Mouse (Mus musculus): ENCODE data around the gene Fcgr3. TPM values are rescaled to one million over a fixed set of nuclear protein-coding genes. Genes with fewer than 3 reads are reported as not detected.

Gene Fcgr3
- polyA plus RNA-seq, 1 experiment from 2014 or later, result 5.6 TPM

DNA sequence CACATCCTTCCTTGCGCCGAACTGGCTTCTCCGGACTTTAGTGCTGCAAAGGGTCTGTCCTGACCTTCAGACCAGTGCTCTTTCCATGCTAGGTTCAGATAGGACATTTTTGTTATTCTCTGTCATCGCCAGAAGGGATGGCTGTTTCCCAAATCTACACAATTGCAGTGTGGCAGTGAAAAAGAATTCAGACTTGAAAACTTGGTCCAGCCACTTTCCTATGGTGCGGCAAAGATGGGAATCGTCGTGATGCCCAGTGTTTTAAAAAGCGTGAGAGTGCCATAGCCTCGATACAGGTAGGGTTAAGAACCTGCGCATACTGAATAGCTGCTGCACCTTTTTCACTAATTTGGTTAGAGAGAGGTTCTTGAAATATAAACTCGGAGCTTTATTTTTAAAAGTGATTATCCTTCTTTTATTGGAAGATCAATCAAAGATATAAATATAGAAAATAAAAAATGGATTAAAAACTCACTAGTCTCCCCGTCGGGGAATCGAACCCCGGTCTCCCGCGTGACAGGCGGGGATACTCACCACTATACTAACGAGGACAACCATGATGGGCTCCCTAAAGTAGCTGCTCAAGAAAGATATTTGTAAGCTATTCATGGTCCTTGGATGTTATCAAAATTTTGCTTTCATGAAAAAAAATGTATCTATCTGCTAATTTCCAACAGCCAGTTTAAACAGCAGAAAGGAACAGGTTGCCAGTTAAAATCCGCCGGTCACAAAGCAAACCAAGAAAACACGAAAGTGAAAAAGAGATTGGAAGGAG, 28.0 kb downstream of the Fcgr3 start:
- H3K9me3 ChIP-seq (ENCODE audit: control insufficient read depth, low read length), result no peaks in the 10 kb centered on the region
- no peak overlapping the region for H3K9ac ChIP-seq (ENCODE audit: low read length)
- no peaks in the 10 kb centered on the region; the same call in 1 of the 2 replicates for H3K4me1 ChIP-seq (ENCODE audit: control insufficient read depth, insufficient read depth, low read length)
- H3K4me2 ChIP-seq (ENCODE audit: low read depth), result peak overlapping the region; percentile 44
- peak; percentile 73 for DNase-seq (ENCODE audit: low spot score)
- peak; percentile 46; the same call in 1 of the 2 replicates for ATAC-seq (ENCODE audit: insufficient read depth, low FRiP score, low TSS enrichment)
- no peaks in the 10 kb centered on the region for H3K36me3 ChIP-seq (ENCODE audit: control insufficient read depth, insufficient read depth, low read length)
- 4% methylated on average over 22 of the region's 22 CpGs for WGBS
- no peak overlapping the region for H3K27ac ChIP-seq (ENCODE audit: low read depth, low read length)
- H3K27me3 ChIP-seq (ENCODE audit: control insufficient read depth, insufficient read depth, low read length), result peaks cover 14% of the 10 kb centered on the region
- peak overlapping the region; percentile 28 for H3K4me3 ChIP-seq (ENCODE audit: low read depth, low read length)

DNA sequence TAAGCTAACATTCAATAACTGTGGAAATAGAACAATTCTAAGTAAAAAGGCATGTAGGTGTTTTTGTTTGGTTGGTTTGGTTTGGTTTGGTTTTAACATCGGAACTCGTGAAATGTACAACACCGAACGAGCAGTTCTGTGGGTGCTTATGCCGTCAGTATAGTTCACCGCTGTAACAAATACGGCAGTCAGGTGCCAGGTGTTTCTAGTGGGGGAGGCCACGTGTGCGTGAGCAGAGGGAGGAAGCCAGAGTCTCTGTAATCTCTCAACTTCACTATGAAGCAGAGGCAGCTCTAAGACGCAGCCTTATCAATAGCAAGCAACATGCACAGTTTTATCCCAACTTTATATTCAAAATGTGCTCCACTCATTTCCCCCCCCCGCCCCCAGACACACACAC, 29.1 kb downstream of the Fcgr3 start:
- no peaks in the 10 kb centered on the region; the same call in 1 of the 2 replicates for H3K4me1 ChIP-seq (ENCODE audit: control insufficient read depth, insufficient read depth, low read length)
- H3K27ac ChIP-seq (ENCODE audit: low read depth, low read length), result no peak overlapping the region
- peaks cover 14% of the 10 kb centered on the region for H3K27me3 ChIP-seq (ENCODE audit: control insufficient read depth, insufficient read depth, low read length)
- DNase-seq (ENCODE audit: low spot score) (no peak), ATAC-seq (ENCODE audit: insufficient read depth, low FRiP score, low TSS enrichment) (no peak)
- no peak overlapping the region for H3K4me3 ChIP-seq (ENCODE audit: low read depth, low read length)
- H3K4me2 ChIP-seq (ENCODE audit: low read depth), result no peak overlapping the region
- WGBS, result 61% methylated on average over 11 of the region's 11 CpGs
- H3K36me3 ChIP-seq (ENCODE audit: control insufficient read depth, insufficient read depth, low read length), result no peaks in the 10 kb centered on the region
- no peaks in the 10 kb centered on the region for H3K9me3 ChIP-seq (ENCODE audit: control insufficient read depth, low read length)
- H3K9ac ChIP-seq (ENCODE audit: low read length), result no peak overlapping the region

DNA sequence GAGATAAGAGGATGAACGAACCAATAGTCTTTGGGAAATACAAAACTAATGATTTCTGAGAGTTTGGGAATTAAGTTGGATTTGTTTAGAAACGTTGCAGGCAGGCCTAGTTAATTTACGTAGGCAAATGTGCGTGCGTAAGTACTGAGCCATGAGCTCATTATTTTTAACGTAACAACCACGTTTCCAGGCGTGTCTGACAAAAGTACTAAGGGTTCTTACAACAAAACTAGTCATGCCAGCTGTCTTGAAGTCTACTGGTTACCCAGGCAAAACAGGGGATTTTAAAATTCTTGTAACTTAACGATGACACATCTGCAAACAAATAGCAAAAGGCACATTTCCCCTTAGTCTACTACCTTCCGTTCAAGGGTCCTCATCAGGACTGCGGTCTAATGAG, 30.5 kb downstream of the Fcgr3 start:
- Histone ChIP-seq H3K27me3 (ENCODE audit: control insufficient read depth, insufficient read depth, low read length) (peaks cover 14% of the 10 kb centered on the region), H3K9ac (ENCODE audit: low read length) (no peak overlapping the region), H3K4me1 (ENCODE audit: control insufficient read depth, insufficient read depth, low read length) (no peaks in the 10 kb centered on the region; the same call in 1 of the 2 replicates), H3K9me3 (ENCODE audit: control insufficient read depth, low read length) (no peaks in the 10 kb centered on the region), H3K27ac (ENCODE audit: low read depth, low read length) (no peak overlapping the region), H3K36me3 (ENCODE audit: control insufficient read depth, insufficient read depth, low read length) (no peaks in the 10 kb centered on the region), H3K4me2 (ENCODE audit: low read depth) (peak overlapping the region; percentile 58), H3K4me3 (ENCODE audit: low read depth, low read length) (peak overlapping the region; percentile 41)
- DNase-seq (ENCODE audit: low spot score) (no peak), ATAC-seq (ENCODE audit: insufficient read depth, low FRiP score, low TSS enrichment) (no peak)
- 8% methylated on average over 11 of the region's 11 CpGs for WGBS

DNA sequence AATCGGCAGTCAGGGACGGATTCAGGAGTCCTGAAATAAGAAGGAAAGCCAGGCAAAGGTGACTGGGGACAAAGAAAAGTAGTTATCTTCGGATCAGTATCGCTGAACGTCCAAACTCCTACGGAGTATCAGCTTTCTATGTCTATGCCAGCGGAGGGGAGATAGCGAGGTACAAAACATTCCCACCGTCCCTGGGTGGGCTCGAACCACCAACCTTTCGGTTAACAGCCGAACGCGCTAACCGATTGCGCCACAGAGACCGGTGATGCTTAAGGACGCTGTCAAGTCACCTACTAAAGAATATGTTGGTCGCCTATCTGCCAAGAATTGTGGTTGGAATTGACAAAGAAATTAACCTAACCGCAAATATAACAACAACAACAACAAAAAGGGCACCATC, 31.0 kb downstream of the Fcgr3 start:
- no peaks in the 10 kb centered on the region for H3K9me3 ChIP-seq (ENCODE audit: control insufficient read depth, low read length)
- H3K36me3 ChIP-seq (ENCODE audit: control insufficient read depth, insufficient read depth, low read length), result no peaks in the 10 kb centered on the region
- peaks cover 14% of the 10 kb centered on the region for H3K27me3 ChIP-seq (ENCODE audit: control insufficient read depth, insufficient read depth, low read length)
- no peaks in the 10 kb centered on the region; the same call in 1 of the 2 replicates for H3K4me1 ChIP-seq (ENCODE audit: control insufficient read depth, insufficient read depth, low read length)
- ATAC-seq (ENCODE audit: insufficient read depth, low FRiP score, low TSS enrichment) (peak; percentile 67; the same call in 1 of the 2 replicates), DNase-seq (ENCODE audit: low spot score) (peak; percentile 90)
- peak overlapping the region; percentile 58 for H3K4me2 ChIP-seq (ENCODE audit: low read depth)
- no peak overlapping the region for H3K27ac ChIP-seq (ENCODE audit: low read depth, low read length)
- H3K4me3 ChIP-seq (ENCODE audit: low read depth, low read length), result peak overlapping the region; percentile 41
- no peak overlapping the region for H3K9ac ChIP-seq (ENCODE audit: low read length)
- under 1% methylated on average over 20 of the region's 20 CpGs for WGBS

DNA sequence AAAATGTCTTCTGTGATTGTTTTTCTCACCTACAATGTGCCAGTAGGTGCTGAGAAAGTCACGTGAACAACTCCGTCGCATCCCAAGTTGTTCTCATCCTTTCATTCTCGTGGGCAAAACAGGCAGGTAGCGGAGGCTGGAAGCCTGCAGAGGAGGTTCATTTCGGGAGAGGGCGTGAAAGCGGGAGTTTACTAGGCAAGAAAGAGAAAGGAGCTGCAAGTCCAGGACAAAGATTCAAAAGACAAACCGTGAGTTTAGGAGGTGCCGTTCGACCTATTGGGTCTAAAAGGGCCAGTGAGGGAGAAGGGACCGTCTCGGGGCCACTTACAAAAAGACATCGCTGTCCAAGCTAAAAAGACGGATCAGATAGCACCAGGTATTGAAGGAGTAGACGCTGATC, 31.5 kb downstream of the Fcgr3 start:
- no peaks in the 10 kb centered on the region for H3K36me3 ChIP-seq (ENCODE audit: control insufficient read depth, insufficient read depth, low read length)
- H3K4me2 ChIP-seq (ENCODE audit: low read depth), result peak overlapping the region; percentile 58
- H3K9ac ChIP-seq (ENCODE audit: low read length), result no peak overlapping the region; the same call in 1 of the 2 replicates
- H3K4me3 ChIP-seq (ENCODE audit: low read depth, low read length), result peak overlapping the region; percentile 41
- no peaks in the 10 kb centered on the region; the same call in 1 of the 2 replicates for H3K4me1 ChIP-seq (ENCODE audit: control insufficient read depth, insufficient read depth, low read length)
- no peaks in the 10 kb centered on the region for H3K9me3 ChIP-seq (ENCODE audit: control insufficient read depth, low read length)
- WGBS, result under 1% methylated on average over 16 of the region's 16 CpGs
- H3K27me3 ChIP-seq (ENCODE audit: control insufficient read depth, insufficient read depth, low read length), result peaks cover 14% of the 10 kb centered on the region
- no peak for ATAC-seq (ENCODE audit: insufficient read depth, low FRiP score, low TSS enrichment)
- DNase-seq (ENCODE audit: low spot score), result no peak
- H3K27ac ChIP-seq (ENCODE audit: low read depth, low read length), result no peak overlapping the region

DNA sequence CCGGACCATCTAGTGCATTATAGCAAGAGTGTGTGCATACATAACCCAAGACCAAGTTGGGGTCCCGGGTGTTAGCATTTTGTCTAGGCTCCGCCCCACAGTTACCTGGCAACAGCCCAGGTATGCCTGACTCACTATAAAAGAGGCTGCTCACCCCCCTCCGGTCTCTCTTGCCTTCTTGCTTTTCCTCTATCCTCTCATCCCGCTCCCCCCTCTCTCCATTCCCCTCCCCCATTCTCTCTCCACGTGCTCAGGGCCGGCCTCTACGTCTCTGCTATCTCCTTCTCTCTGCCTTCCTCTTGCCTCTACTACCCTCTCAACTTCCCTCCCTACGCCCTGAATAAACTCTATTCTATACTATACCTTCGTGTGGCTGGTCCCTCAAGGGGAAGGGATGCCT, 32.0 kb downstream of the Fcgr3 start:
- Histone ChIP-seq H3K27me3 (ENCODE audit: control insufficient read depth, insufficient read depth, low read length) (peaks cover 14% of the 10 kb centered on the region), H3K9me3 (ENCODE audit: control insufficient read depth, low read length) (no peaks in the 10 kb centered on the region), H3K4me1 (ENCODE audit: control insufficient read depth, insufficient read depth, low read length) (no peaks in the 10 kb centered on the region; the same call in 1 of the 2 replicates), H3K9ac (ENCODE audit: low read length) (peak overlapping the region; percentile 19; the same call in 1 of the 2 replicates), H3K4me3 (ENCODE audit: low read depth, low read length) (peak overlapping the region; percentile 41), H3K4me2 (ENCODE audit: low read depth) (peak overlapping the region; percentile 58), H3K27ac (ENCODE audit: low read depth, low read length) (no peak overlapping the region), H3K36me3 (ENCODE audit: control insufficient read depth, insufficient read depth, low read length) (no peaks in the 10 kb centered on the region)
- WGBS, result 7% methylated on average over 10 of the region's 10 CpGs
- ATAC-seq (ENCODE audit: insufficient read depth, low FRiP score, low TSS enrichment) (no peak), DNase-seq (ENCODE audit: low spot score) (no peak)

DNA sequence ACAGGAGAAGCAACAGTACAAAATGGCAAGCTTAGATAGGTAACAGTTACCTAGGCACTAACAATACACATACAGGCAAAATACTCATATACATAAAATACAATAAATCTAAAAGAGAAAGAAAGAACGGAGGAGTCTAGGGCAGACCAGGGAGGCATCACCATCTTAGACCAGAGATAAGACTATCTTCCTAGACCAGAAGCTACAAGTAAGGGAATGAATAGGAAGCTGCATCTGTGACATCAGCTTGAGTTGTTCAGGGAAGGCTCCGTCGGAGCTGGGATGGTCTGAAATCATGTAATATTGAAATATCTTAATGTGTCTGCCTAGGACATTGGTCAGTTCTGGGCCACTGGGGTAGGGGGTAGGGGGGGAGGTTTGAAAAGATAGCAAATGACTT, 33.0 kb downstream of the Fcgr3 start:
- H3K4me2 ChIP-seq (ENCODE audit: low read depth), result no peak overlapping the region
- H3K4me1 ChIP-seq (ENCODE audit: control insufficient read depth, insufficient read depth, low read length), result no peaks in the 10 kb centered on the region; the same call in 1 of the 2 replicates
- H3K4me3 ChIP-seq (ENCODE audit: low read depth, low read length), result no peak overlapping the region
- no peaks in the 10 kb centered on the region for H3K9me3 ChIP-seq (ENCODE audit: control insufficient read depth, low read length)
- no peaks in the 10 kb centered on the region for H3K36me3 ChIP-seq (ENCODE audit: control insufficient read depth, insufficient read depth, low read length)
- no peak for ATAC-seq (ENCODE audit: insufficient read depth, low FRiP score, low TSS enrichment)
- WGBS, result 85% methylated on average over 3 of the region's 3 CpGs
- peaks cover 14% of the 10 kb centered on the region for H3K27me3 ChIP-seq (ENCODE audit: control insufficient read depth, insufficient read depth, low read length)
- no peak for DNase-seq (ENCODE audit: low spot score)
- H3K9ac ChIP-seq (ENCODE audit: low read length), result no peak overlapping the region
- no peak overlapping the region for H3K27ac ChIP-seq (ENCODE audit: low read depth, low read length)

DNA sequence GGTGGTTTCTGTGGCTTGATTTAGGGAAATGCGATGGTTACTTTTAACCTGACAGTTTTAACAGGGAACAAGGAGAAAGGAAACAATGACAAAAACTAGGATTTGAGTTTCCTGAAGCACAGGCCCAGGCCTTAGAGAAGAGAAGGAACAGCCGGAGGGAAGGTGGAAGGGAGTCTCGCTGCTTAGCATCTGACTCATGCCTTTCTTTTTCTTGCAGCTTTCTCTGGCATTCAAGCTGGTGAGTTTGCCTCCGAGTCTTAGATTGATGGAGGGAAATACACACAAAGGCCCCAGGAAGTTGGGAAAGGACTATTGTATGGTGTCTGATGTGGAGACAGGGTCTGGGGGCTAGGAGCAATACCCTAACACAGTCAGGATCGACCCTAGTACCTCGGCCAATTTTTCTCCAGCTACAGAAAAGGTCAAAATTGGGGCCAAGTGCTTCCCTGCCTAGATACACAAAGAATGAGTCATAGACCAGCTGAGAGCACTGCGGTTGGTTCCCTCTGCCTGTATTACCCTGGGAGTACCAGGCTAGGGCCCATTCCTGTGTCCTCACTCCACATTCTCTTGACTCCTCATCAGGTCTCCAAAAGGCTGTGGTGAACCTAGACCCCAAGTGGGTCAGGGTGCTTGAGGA, 45.3 kb downstream of the Fcgr3 start:
- Histone ChIP-seq H3K4me3 (ENCODE audit: low read depth, low read length) (no peak overlapping the region), H3K36me3 (ENCODE audit: control insufficient read depth, insufficient read depth, low read length) (no peaks in the 10 kb centered on the region), H3K9ac (ENCODE audit: low read length) (no peak overlapping the region), H3K4me1 (ENCODE audit: control insufficient read depth, insufficient read depth, low read length) (no peaks in the 10 kb centered on the region), H3K4me2 (ENCODE audit: low read depth) (no peak overlapping the region), H3K27me3 (ENCODE audit: control insufficient read depth, insufficient read depth, low read length) (no peaks in the 10 kb centered on the region), H3K27ac (ENCODE audit: low read depth, low read length) (no peak overlapping the region), H3K9me3 (ENCODE audit: control insufficient read depth, low read length) (no peaks in the 10 kb centered on the region)
- 79% methylated on average over 7 of the region's 7 CpGs for WGBS
- DNase-seq (ENCODE audit: low spot score) (no peak), ATAC-seq (ENCODE audit: insufficient read depth, low FRiP score, low TSS enrichment) (no peak)

Data from neural tube, embryonic 11.5 days (tissue).